Mouse (Mus musculus) kidney, adult 2 months (tissue): ENCODE data around the gene Borcs8. TPM values are rescaled to one million over a fixed set of nuclear protein-coding genes. Genes with fewer than 3 reads are reported as not detected.

Experiments used
- DNase-seq: peaks from one replicate; pipeline ENCODE4 v3.0.0; 2021
- H3K27ac ChIP-seq: fragments of 200-500 bp; 2 replicates; pipeline ENCODE4 v1.5.1; 2012; ENCODE audit warnings: low read depth, low read length, control low read depth, inconsistent platforms; ENCODE audit not compliant: insufficient read depth
- H3K27me3 ChIP-seq: fragments of 200-500 bp; replicated peaks from 2 replicates; pipeline ENCODE4 v1.6.1; 2012; ENCODE audit warnings: mild to moderate bottlenecking, moderate library complexity, low read length, inconsistent platforms; ENCODE audit not compliant: control insufficient read depth, insufficient read depth
- H3K36me3 ChIP-seq: fragments of 200-500 bp; 2 replicates; pipeline ENCODE4 v1.6.1; 2012; ENCODE audit warnings: mild to moderate bottlenecking, moderate library complexity, low read length, inconsistent platforms; ENCODE audit not compliant: control insufficient read depth, insufficient read depth
- H3K4me1 ChIP-seq: fragments of 200-500 bp; 2 replicates; pipeline ENCODE4 v1.6.1; 2011; ENCODE audit warnings: low read length; ENCODE audit not compliant: control insufficient read depth, insufficient read depth
- H3K4me3 ChIP-seq: fragments of 200-500 bp; 2 replicates; pipeline ENCODE4 v1.5.1; 2011; ENCODE audit warnings: mild to moderate bottlenecking, low read depth, low read length, control low read depth; ENCODE audit not compliant: insufficient read depth
- CTCF ChIP-seq: fragments of 200-500 bp; conservative IDR thresholded peaks from 2 replicates; pipeline ENCODE4 v1.5.1; 2011; ENCODE audit warnings: low read depth, mild to moderate bottlenecking, control low read depth, low read length, moderate library complexity, mixed read lengths; ENCODE audit not compliant: insufficient read depth, insufficient read length
- POLR2A ChIP-seq: fragments of 200-500 bp; IDR thresholded peaks from one replicate; pipeline ENCODE4 v1.6.1; 2011; ENCODE audit warnings: low read depth, low read length, control low read depth
- WGBS: fragments of 180-500 bp; shearing (Covaris S2); methylation state at CpG from one replicate; pipeline ENCODE4 v1.1.7; 2018; 5-methylcytosine and 5-hydroxymethylcytosine counted together
- polyA plus RNA-seq: library from polyadenylated mRNA; depleted of rRNA; stranded (reverse); fragments of >200 nt; gene quantifications from 2 replicates; pipeline ENCODE4 v1.2.3, GENCODE M21; 2012; rRNA removed

The Borcs8 gene
- polyA plus RNA-seq, 1 experiment: 107 TPM

- no peak for DNase-seq
- WGBS: 67% methylated on average over 16 of the region's 16 CpGs
- Histone ChIP-seq H3K36me3 (no peaks in the 10 kb centered on the region; the same call in 1 of the 2 replicates), H3K4me1 (no peaks in the 10 kb centered on the region), H3K27ac (no peak overlapping the region), H3K4me3 (no peak overlapping the region), H3K27me3 (no peaks in the 10 kb centered on the region)
- TF ChIP-seq POLR2A (no peak), CTCF (no peak)
Observed at GRCm38 (mm10) chr8:70181212-70181902, 42.1 kb downstream of the Borcs8 start.

DNA sequence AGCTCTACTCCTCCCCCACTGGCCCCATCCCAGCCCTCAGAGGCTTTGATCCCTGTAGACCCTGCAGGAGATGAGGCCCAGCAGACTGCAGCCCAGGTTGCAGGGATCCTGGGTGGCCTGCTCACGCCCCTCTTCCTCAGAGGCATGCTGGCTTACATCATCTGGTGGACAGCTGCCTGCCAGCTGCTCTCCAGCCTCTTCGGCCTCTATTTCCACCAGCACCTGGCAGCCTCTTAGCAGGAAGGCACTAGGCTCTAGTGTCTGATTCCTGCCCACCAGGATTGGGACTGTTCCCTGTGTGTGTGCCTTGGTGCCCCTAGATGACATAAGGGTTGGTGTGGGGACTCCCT lies 42.6 kb downstream of the Borcs8 start:
- no peaks in the 10 kb centered on the region; the same call in 1 of the 2 replicates for H3K36me3 ChIP-seq
- no peak overlapping the region for H3K27ac ChIP-seq
- H3K27me3 ChIP-seq: no peaks in the 10 kb centered on the region
- 77% methylated on average over 2 of the region's 2 CpGs for WGBS
- DNase-seq: no peak
- no peak overlapping the region for H3K4me3 ChIP-seq
- no peaks in the 10 kb centered on the region for H3K4me1 ChIP-seq
- no peak for TF ChIP-seq CTCF
- no peak for TF ChIP-seq POLR2A

DNA sequence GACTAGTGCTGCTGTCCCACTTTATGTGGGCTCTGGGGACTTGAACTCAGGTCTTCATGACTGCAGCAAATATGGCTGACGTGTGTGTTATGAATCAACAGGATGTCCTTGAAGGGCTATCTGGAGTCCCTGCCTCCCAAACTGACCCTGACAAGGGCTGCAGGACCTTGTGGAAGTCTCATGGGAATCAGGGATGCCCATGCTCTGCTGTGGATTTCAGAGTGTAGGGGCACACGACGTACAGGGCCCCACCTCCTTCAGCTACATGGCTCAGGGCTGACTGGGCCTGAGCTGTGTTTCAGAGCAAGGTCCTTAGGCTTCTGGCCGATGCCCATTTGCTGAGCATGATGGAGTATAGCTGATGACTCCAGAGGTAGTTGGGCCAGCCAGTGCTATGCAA lies 43.9 kb downstream of the Borcs8 start:
- Histone ChIP-seq H3K36me3 (peaks cover 2% of the 10 kb centered on the region; the same call in 1 of the 2 replicates), H3K4me1 (peaks cover 8% of the 10 kb centered on the region; the same call in 1 of the 2 replicates), H3K4me3 (no peak overlapping the region), H3K27ac (no peak overlapping the region), H3K27me3 (no peaks in the 10 kb centered on the region)
- DNase-seq: no peak
- no peak for TF ChIP-seq POLR2A
- TF ChIP-seq CTCF: no peak
- WGBS: 75% methylated on average over 4 of the region's 4 CpGs

DNA sequence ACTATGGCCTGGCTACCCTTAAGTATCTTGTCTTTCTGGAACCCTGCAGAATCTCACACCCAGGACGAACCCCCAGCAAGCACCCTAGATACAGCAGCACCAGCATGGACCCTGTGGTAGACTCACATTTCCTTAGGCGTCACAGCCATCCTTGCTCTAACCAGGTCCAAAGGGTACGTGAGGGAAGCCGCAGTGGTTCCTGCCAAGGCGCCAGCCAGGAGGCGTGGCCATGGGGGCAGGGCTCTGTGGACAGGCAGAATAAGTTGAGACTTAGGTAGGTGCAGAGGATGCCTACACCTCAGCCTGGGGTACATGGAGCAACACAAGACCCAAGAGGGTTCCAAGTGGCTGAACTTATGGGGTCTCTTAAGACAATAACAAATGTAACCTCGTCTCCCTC lies 49.4 kb downstream of the Borcs8 start:
- Histone ChIP-seq H3K4me3 (no peak overlapping the region), H3K27ac (peak overlapping the region; percentile 69), H3K4me1 (peaks cover 17% of the 10 kb centered on the region; the same call in 1 of the 2 replicates), H3K27me3 (no peaks in the 10 kb centered on the region), H3K36me3 (peaks cover 4% of the 10 kb centered on the region; the same call in 1 of the 2 replicates)
- 47% methylated on average over 7 of the region's 7 CpGs for WGBS
- no peak for TF ChIP-seq POLR2A
- no peak for TF ChIP-seq CTCF
- peak; percentile 95 for DNase-seq

DNA sequence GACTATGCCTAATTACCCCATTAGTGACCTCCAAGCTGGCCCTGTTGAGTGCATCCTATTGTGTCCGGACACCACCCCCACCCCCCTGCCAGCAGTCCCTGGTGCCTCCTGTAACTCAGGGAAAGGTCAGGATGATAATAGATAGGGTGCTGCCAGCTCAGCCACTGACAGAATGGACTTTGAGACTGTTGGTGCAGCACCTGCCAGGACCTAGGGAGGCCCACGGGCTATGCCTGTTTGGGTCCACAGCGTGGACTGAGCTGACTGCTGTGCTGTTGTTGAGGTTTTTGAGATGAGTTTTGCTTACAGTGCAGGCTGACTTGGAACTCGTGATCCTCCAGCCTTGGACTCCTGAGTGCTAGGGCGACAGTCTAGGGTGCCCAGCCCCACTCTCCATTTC lies 53.9 kb downstream of the Borcs8 start:
- peak overlapping the region; percentile 80 for H3K27ac ChIP-seq
- H3K27me3 ChIP-seq: no peaks in the 10 kb centered on the region
- DNase-seq: peak; percentile 91
- peaks cover 2% of the 10 kb centered on the region; the same call in 1 of the 2 replicates for H3K36me3 ChIP-seq
- peaks cover 29% of the 10 kb centered on the region for H3K4me1 ChIP-seq
- WGBS: 53% methylated on average over 5 of the region's 5 CpGs
- TF ChIP-seq POLR2A (no peak), CTCF (no peak)
- H3K4me3 ChIP-seq: no peak overlapping the region

- peaks cover 1% of the 10 kb centered on the region; the same call in 1 of the 2 replicates for H3K36me3 ChIP-seq
- no peak overlapping the region for H3K4me3 ChIP-seq
- DNase-seq: peak; percentile 35
- WGBS: 69% methylated on average over 3 of the region's 3 CpGs
- TF ChIP-seq POLR2A: no peak
- no peak for TF ChIP-seq CTCF
- no peaks in the 10 kb centered on the region for H3K27me3 ChIP-seq
- peak overlapping the region; percentile 80; the same call in 1 of the 2 replicates for H3K27ac ChIP-seq
- H3K4me1 ChIP-seq: peaks cover 31% of the 10 kb centered on the region
Observed at GRCm38 (mm10) chr8:70194191-70194590, 54.9 kb downstream of the Borcs8 start.

- DNase-seq: no peak
- peaks cover 1% of the 10 kb centered on the region; the same call in 1 of the 2 replicates for H3K36me3 ChIP-seq
- no peak overlapping the region for H3K27ac ChIP-seq
- TF ChIP-seq CTCF: peak; percentile 25; the same call in 1 of the 2 replicates
- no peak for TF ChIP-seq POLR2A
- WGBS: 77% methylated on average over 2 of the region's 2 CpGs
- H3K4me1 ChIP-seq: peaks cover 46% of the 10 kb centered on the region
- H3K27me3 ChIP-seq: no peaks in the 10 kb centered on the region
- H3K4me3 ChIP-seq: no peak overlapping the region
Observed at GRCm38 (mm10) chr8:70195762-70196161, 56.5 kb downstream of the Borcs8 start.

Other genes starting within 250 kb of the Borcs8 start
- gene Tssk6, start 237.3 kb upstream of the Borcs8 start, polyA plus RNA-seq: 1.3 and 1.5 TPM in 2 replicates
- gene Ndufa13, start 236.9 kb upstream of the Borcs8 start, polyA plus RNA-seq: 283 and 372 TPM in 2 replicates
- 3.9 and 5.6 TPM in 2 replicates for gene Yjefn3, start 236.8 kb upstream of the Borcs8 start, polyA plus RNA-seq
- gene Gatad2a, start 143.1 kb upstream of the Borcs8 start, polyA plus RNA-seq: 60.1 and 60.9 TPM in 2 replicates
- 47.1 and 63.3 TPM in 2 replicates for gene Mau2, start 96.8 kb upstream of the Borcs8 start, polyA plus RNA-seq
- gene Sugp1, start 96.7 kb upstream of the Borcs8 start, polyA plus RNA-seq: 9.0 and 10.9 TPM in 2 replicates
- gene Tm6sf2, start 66.6 kb upstream of the Borcs8 start, polyA plus RNA-seq: 30.2 and 37.5 TPM in 2 replicates
- 0.05 and 0.08 TPM in 2 replicates for gene Hapln4, start 56.0 kb upstream of the Borcs8 start, polyA plus RNA-seq
- gene Ncan, start 18.6 kb upstream of the Borcs8 start, polyA plus RNA-seq: 0.04 and 0.06 TPM in 2 replicates
- gene Nr2c2ap, start 8.2 kb upstream of the Borcs8 start, polyA plus RNA-seq: 13.8 and 14.8 TPM in 2 replicates
- gene Rfxank, start 345 bp upstream of the Borcs8 start, polyA plus RNA-seq: 29.9 and 31.9 TPM in 2 replicates
- gene Mef2b, start 212 bp downstream of the Borcs8 start, polyA plus RNA-seq: 0.10 and 0.16 TPM in 2 replicates
- 85.2 and 115 TPM in 2 replicates for gene Tmem161a, start 32.9 kb downstream of the Borcs8 start, polyA plus RNA-seq
- 129 and 132 TPM in 2 replicates for gene Slc25a42, start 72.8 kb downstream of the Borcs8 start, polyA plus RNA-seq
- gene Sugp2, start 94.7 kb downstream of the Borcs8 start, polyA plus RNA-seq: 18.9 and 20.2 TPM in 2 replicates
- gene Armc6, start 95.0 kb downstream of the Borcs8 start, polyA plus RNA-seq: 14.2 and 14.4 TPM in 2 replicates
- gene Homer3, start 143.3 kb downstream of the Borcs8 start, polyA plus RNA-seq: 22.4 and 23.7 TPM in 2 replicates
- gene Ddx49, start 163.0 kb downstream of the Borcs8 start, polyA plus RNA-seq: 38.8 and 42.0 TPM in 2 replicates
- 277 and 300 TPM in 2 replicates for gene Cope, start 163.0 kb downstream of the Borcs8 start, polyA plus RNA-seq
- 0.58 and 0.66 TPM in 2 replicates for gene Cers1, start 176.3 kb downstream of the Borcs8 start, polyA plus RNA-seq
- gene Gdf1, start 190.3 kb downstream of the Borcs8 start, polyA plus RNA-seq: 0.08 TPM in 1 of 2 replicates, not detected in the other
- 25.8 and 27.4 TPM in 2 replicates for gene Upf1, start 213.8 kb downstream of the Borcs8 start, polyA plus RNA-seq
- 1.6 and 2.8 TPM in 2 replicates for gene Comp, start 234.1 kb downstream of the Borcs8 start, polyA plus RNA-seq